Mouse (Mus musculus): ENCODE data around the gene Trpm6. TPM values are rescaled to one million over a fixed set of nuclear protein-coding genes. Genes with fewer than 3 reads are reported as not detected.

Trpm6 gene
- polyA plus RNA-seq, 1 experiment from 2014 or later = 0.16 TPM

GRCm38 (mm10) chr19:18846336-18846735, 96.6 kb downstream of the Trpm6 start:
- Histone ChIP-seq H3K27ac (replicated peaks) (no peak overlapping the region), H3K36me3 (no peaks in the 10 kb centered on the region), H3K27me3 (replicated peaks) (no peaks in the 10 kb centered on the region), H3K4me1 (no peaks in the 10 kb centered on the region), H3K9ac (no peak overlapping the region), H3K4me2 (no peak overlapping the region), H3K4me3 (no peak overlapping the region), H3K9me3 (no peaks in the 10 kb centered on the region)
- ATAC-seq (ENCODE audit: extremely low read depth, insufficient number of reproducible peaks, low FRiP score, low TSS enrichment) = no peak
- WGBS = 86% methylated on average over 4 of the region's 4 CpGs

- no peak for ATAC-seq (ENCODE audit: extremely low read depth, insufficient number of reproducible peaks, low FRiP score, low TSS enrichment)
- WGBS = 38% methylated on average over 4 of the region's 4 CpGs
- H3K9me3 ChIP-seq = no peaks in the 10 kb centered on the region
- no peak overlapping the region for H3K27ac ChIP-seq (replicated peaks)
- no peaks in the 10 kb centered on the region; the same call in 1 of the 2 replicates for H3K4me1 ChIP-seq
- no peak overlapping the region for H3K9ac ChIP-seq
- H3K4me3 ChIP-seq = no peak overlapping the region
- no peaks in the 10 kb centered on the region for H3K27me3 ChIP-seq (replicated peaks)
- no peak overlapping the region for H3K4me2 ChIP-seq
- H3K36me3 ChIP-seq = no peaks in the 10 kb centered on the region
These were observed 118.5 kb downstream of the Trpm6 start for GRCm38 (mm10) chr19:18868311-18868710.

GRCm38 (mm10) chr19:18872792-18873569, 123.2 kb downstream of the Trpm6 start:
- no peak for ATAC-seq (ENCODE audit: extremely low read depth, insufficient number of reproducible peaks, low FRiP score, low TSS enrichment)
- Histone ChIP-seq H3K9me3 (no peaks in the 10 kb centered on the region), H3K4me1 (no peaks in the 10 kb centered on the region; the same call in 1 of the 2 replicates), H3K27ac (replicated peaks) (no peak overlapping the region), H3K4me3 (no peak overlapping the region), H3K9ac (no peak overlapping the region), H3K4me2 (no peak overlapping the region), H3K27me3 (replicated peaks) (no peaks in the 10 kb centered on the region), H3K36me3 (no peaks in the 10 kb centered on the region)
- 50% methylated on average over 6 of the region's 6 CpGs for WGBS

- Histone ChIP-seq H3K9me3 (no peaks in the 10 kb centered on the region), H3K36me3 (no peaks in the 10 kb centered on the region), H3K9ac (no peak overlapping the region), H3K4me3 (no peak overlapping the region), H3K27ac (replicated peaks) (no peak overlapping the region), H3K27me3 (replicated peaks) (no peaks in the 10 kb centered on the region), H3K4me1 (no peaks in the 10 kb centered on the region; the same call in 1 of the 2 replicates), H3K4me2 (no peak overlapping the region)
- WGBS = 69% methylated on average over 16 of the region's 16 CpGs
- no peak for ATAC-seq (ENCODE audit: extremely low read depth, insufficient number of reproducible peaks, low FRiP score, low TSS enrichment)
These were observed 124.2 kb downstream of the Trpm6 start for GRCm38 (mm10) chr19:18873709-18874644.

GRCm38 (mm10) chr19:18879264-18879663, 129.5 kb downstream of the Trpm6 start:
- 56% methylated on average over 4 of the region's 4 CpGs for WGBS
- Histone ChIP-seq H3K27me3 (replicated peaks) (no peaks in the 10 kb centered on the region), H3K36me3 (no peaks in the 10 kb centered on the region), H3K27ac (replicated peaks) (no peak overlapping the region), H3K4me1 (no peaks in the 10 kb centered on the region), H3K4me2 (no peak overlapping the region), H3K9ac (no peak overlapping the region), H3K4me3 (no peak overlapping the region), H3K9me3 (no peaks in the 10 kb centered on the region)
- no peak for ATAC-seq (ENCODE audit: extremely low read depth, insufficient number of reproducible peaks, low FRiP score, low TSS enrichment)

GRCm38 (mm10) chr19:18881162-18881561, 131.4 kb downstream of the Trpm6 start:
- Histone ChIP-seq H3K4me2 (no peak overlapping the region), H3K36me3 (no peaks in the 10 kb centered on the region), H3K9me3 (no peaks in the 10 kb centered on the region), H3K27ac (replicated peaks) (no peak overlapping the region), H3K9ac (no peak overlapping the region), H3K4me1 (no peaks in the 10 kb centered on the region), H3K27me3 (replicated peaks) (no peaks in the 10 kb centered on the region), H3K4me3 (no peak overlapping the region)
- 77% methylated on average over 5 of the region's 5 CpGs for WGBS
- ATAC-seq (ENCODE audit: extremely low read depth, insufficient number of reproducible peaks, low FRiP score, low TSS enrichment) = no peak

- WGBS = 52% methylated on average over 11 of the region's 11 CpGs
- Histone ChIP-seq H3K9ac (no peak overlapping the region), H3K4me3 (no peak overlapping the region), H3K4me1 (peaks cover 6% of the 10 kb centered on the region; the same call in 1 of the 2 replicates), H3K27ac (replicated peaks) (no peak overlapping the region), H3K36me3 (no peaks in the 10 kb centered on the region), H3K4me2 (no peak overlapping the region), H3K9me3 (no peaks in the 10 kb centered on the region), H3K27me3 (replicated peaks) (0 out of 2 replicates have a peak, but pooled peaks cover 3% of the 10 kb centered on the region)
- ATAC-seq (ENCODE audit: extremely low read depth, insufficient number of reproducible peaks, low FRiP score, low TSS enrichment) = no peak
These were observed 138.0 kb downstream of the Trpm6 start for GRCm38 (mm10) chr19:18887646-18888407.

- H3K27me3 ChIP-seq (replicated peaks) = 0 out of 2 replicates have a peak, but pooled peaks cover 3% of the 10 kb centered on the region
- no peak for ATAC-seq (ENCODE audit: extremely low read depth, insufficient number of reproducible peaks, low FRiP score, low TSS enrichment)
- 39% methylated on average over 13 of the region's 13 CpGs for WGBS
- no peak overlapping the region for H3K27ac ChIP-seq (replicated peaks)
- no peaks in the 10 kb centered on the region for H3K36me3 ChIP-seq
- peak overlapping the region; percentile 68 for H3K4me2 ChIP-seq
- peak overlapping the region; percentile 69 for H3K9ac ChIP-seq
- H3K9me3 ChIP-seq = no peaks in the 10 kb centered on the region
- peaks cover 6% of the 10 kb centered on the region; the same call in 1 of the 2 replicates for H3K4me1 ChIP-seq
- peak overlapping the region; percentile 43 for H3K4me3 ChIP-seq
These were observed 138.8 kb downstream of the Trpm6 start for GRCm38 (mm10) chr19:18888491-18889116.

- 0 out of 2 replicates have a peak, but pooled peaks cover 3% of the 10 kb centered on the region for H3K27me3 ChIP-seq (replicated peaks)
- H3K4me1 ChIP-seq = peaks cover 6% of the 10 kb centered on the region; the same call in 1 of the 2 replicates
- H3K4me3 ChIP-seq = peak overlapping the region; percentile 43
- H3K4me2 ChIP-seq = peak overlapping the region; percentile 68
- H3K9ac ChIP-seq = peak overlapping the region; percentile 69
- WGBS = 18% methylated on average over 11 of the region's 11 CpGs
- no peaks in the 10 kb centered on the region for H3K9me3 ChIP-seq
- no peak for ATAC-seq (ENCODE audit: extremely low read depth, insufficient number of reproducible peaks, low FRiP score, low TSS enrichment)
- no peak overlapping the region for H3K27ac ChIP-seq (replicated peaks)
- no peaks in the 10 kb centered on the region for H3K36me3 ChIP-seq
These were observed 139.4 kb downstream of the Trpm6 start for GRCm38 (mm10) chr19:18889117-18889627.

- no peaks in the 10 kb centered on the region for H3K9me3 ChIP-seq
- peak overlapping the region; percentile 43; the same call in 1 of the 2 replicates for H3K4me3 ChIP-seq
- ATAC-seq (ENCODE audit: extremely low read depth, insufficient number of reproducible peaks, low FRiP score, low TSS enrichment) = no peak
- peak overlapping the region; percentile 69; the same call in 1 of the 2 replicates for H3K9ac ChIP-seq
- peak overlapping the region; percentile 68 for H3K4me2 ChIP-seq
- H3K27me3 ChIP-seq (replicated peaks) = 0 out of 2 replicates have a peak, but pooled peaks cover 3% of the 10 kb centered on the region
- H3K4me1 ChIP-seq = peaks cover 6% of the 10 kb centered on the region; the same call in 1 of the 2 replicates
- no peak overlapping the region for H3K27ac ChIP-seq (replicated peaks)
- no peaks in the 10 kb centered on the region for H3K36me3 ChIP-seq
- 80% methylated on average over 1 of the region's 1 CpGs for WGBS
These were observed 139.8 kb downstream of the Trpm6 start for GRCm38 (mm10) chr19:18889632-18890031.
